Mouse (Mus musculus) hindbrain, embryonic 12.5 days (tissue): ENCODE results near the gene Olfr558. TPM values are rescaled to one million over a fixed set of nuclear protein-coding genes. Genes with fewer than 3 reads are reported as not detected.

ENCODE experiments used
- ATAC-seq: fragments of 200-750 bp; cut with Nextera tagmentation; 2 replicates; pipeline ENCODE4 v1.8.0; 2017; ENCODE audit warnings: moderate TSS enrichment; ENCODE audit not compliant: low FRiP score
- H3K27ac ChIP-seq: fragments of 300-500 bp; sonication (generic); 2 replicates; pipeline ENCODE4 v1.5.1; 2016; ENCODE audit warnings: mild to moderate bottlenecking
- H3K27me3 ChIP-seq: fragments of 300-500 bp; sonication (generic); 2 replicates; pipeline ENCODE4 v1.6.1; 2016; ENCODE audit warnings: mild to moderate bottlenecking
- H3K36me3 ChIP-seq: fragments of 300-500 bp; sonication (generic); 2 replicates; pipeline ENCODE4 v1.6.1; 2016; ENCODE audit warnings: mild to moderate bottlenecking
- H3K4me1 ChIP-seq: fragments of 300-500 bp; sonication (generic); 2 replicates; pipeline ENCODE4 v1.6.1; 2016
- H3K4me2 ChIP-seq: fragments of 300-500 bp; sonication (generic); replicated peaks from 2 replicates; pipeline ENCODE4 v1.6.1; 2016; ENCODE audit warnings: mild to moderate bottlenecking
- H3K4me3 ChIP-seq: fragments of 300-500 bp; sonication (generic); 2 replicates; pipeline ENCODE4 v1.5.1; 2016; ENCODE audit warnings: mild to moderate bottlenecking
- H3K9ac ChIP-seq: fragments of 300-500 bp; sonication (generic); 2 replicates; pipeline ENCODE4 v1.6.1; 2016; ENCODE audit warnings: mild to moderate bottlenecking, moderate library complexity
- H3K9me3 ChIP-seq: fragments of 300-500 bp; sonication (generic); replicated peaks from 2 replicates; pipeline ENCODE4 v1.6.1; 2016; ENCODE audit warnings: mild to moderate bottlenecking
- WGBS: fragments of 180-500 bp; shearing (Covaris S2); methylation state at CpG from one replicate; pipeline ENCODE4 v1.1.7; 2016; 5-methylcytosine and 5-hydroxymethylcytosine counted together
- polyA plus RNA-seq: library from polyadenylated mRNA; unstranded; fragments of >200 nt; fragmentation: Nextera tagmentation; extraction: Ambion mirVana; gene quantifications from 2 replicates; pipeline ENCODE4 v1.2.1, GENCODE M21; 2016

The Olfr558 gene
- polyA plus RNA-seq, result 0.18 and 0.48 TPM in 2 replicates

DNA sequence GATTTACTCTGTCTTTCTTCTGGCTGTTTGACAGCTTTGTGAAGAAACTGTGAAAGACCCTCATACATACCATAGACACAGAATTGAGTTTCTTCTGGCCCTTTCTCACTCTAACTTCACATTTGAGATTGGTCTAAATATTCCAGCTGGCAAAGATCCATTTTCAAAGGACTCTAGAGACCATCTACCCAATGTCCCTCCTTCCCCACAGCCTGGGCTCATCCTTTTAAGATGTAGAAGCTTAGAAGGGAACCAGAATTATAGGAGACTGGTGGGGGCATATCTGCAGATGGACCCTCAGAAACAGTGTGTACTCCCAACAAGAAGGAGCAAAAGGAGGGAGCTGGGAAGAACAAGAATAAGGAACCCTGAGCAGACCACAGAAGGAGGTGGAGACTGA lies at the start of gene Olfr558:
Olfr558 (plus strand) TSS at position 301 of the 400 bp plus-strand sequence.
- no peak for ATAC-seq
- no peak within 1 kb of the TSS for H3K27ac ChIP-seq
- no peaks in the 10 kb centered on the region for H3K4me1 ChIP-seq
- no peak within 1 kb of the TSS for H3K4me2 ChIP-seq
- no peak within 1 kb of the TSS for H3K4me3 ChIP-seq
- H3K9ac ChIP-seq, result no peak within 1 kb of the TSS
- no peaks in the 10 kb centered on the region for H3K36me3 ChIP-seq
- no peaks in the 10 kb centered on the region for H3K9me3 ChIP-seq
- H3K27me3 ChIP-seq, result no peaks in the 10 kb centered on the region

DNA sequence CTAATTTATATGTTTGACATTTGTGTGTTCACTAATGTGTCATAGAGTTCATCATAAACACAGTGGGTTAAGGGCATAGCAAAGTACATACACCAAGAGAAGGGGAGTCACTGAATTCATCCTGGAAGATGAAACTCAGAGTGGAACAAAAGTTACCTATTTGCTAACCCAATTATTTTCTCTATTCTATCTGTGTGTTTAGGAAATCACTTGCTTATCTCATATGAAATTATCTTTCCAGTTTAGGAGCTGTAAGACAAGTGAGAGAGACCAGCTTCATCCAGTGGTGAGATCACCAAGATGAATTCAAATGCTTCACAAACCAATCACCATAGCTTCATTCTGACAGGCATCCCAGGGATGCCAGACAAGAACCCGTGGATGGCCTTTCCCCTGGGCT lies 43.5 kb upstream of the Olfr558 start, which contains the start of gene Olfr555:
Olfr555 (plus strand) TSS at position 301 of the 400 bp plus-strand sequence.
- Histone ChIP-seq H3K4me3 (no peak within 1 kb of the TSS), H3K4me1 (no peaks in the 10 kb centered on the region), H3K4me2 (no peak within 1 kb of the TSS), H3K27me3 (no peaks in the 10 kb centered on the region), H3K9me3 (no peaks in the 10 kb centered on the region), H3K36me3 (no peaks in the 10 kb centered on the region), H3K27ac (no peak within 1 kb of the TSS), H3K9ac (no peak within 1 kb of the TSS)
- ATAC-seq, result no peak
- WGBS, result 68% methylated on average over 1 of the region's 1 CpGs

DNA sequence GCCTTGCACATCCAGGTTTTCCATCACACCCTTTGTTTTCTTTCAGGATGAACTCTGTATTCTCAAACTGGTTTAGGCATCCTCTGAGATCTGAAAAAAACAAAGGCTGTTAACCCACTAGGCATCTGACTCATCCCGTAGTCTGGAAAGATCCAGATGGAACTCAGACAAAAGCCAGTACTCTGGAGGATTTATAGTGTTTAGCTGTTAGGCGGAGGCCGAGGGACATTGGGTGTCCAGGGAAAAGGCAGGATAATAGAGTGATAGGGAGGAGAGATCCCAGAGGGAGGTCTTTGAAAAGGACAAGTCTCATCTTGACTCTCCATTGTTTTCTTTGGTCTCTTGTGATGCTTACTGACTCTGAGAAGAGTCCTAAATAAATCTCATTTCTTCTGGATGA lies 37.4 kb upstream of the Olfr558 start, which contains the start of gene Olfr556:
Olfr556 (plus strand) TSS at position 301 of the 400 bp plus-strand sequence.
- H3K27ac ChIP-seq, result no peak within 1 kb of the TSS
- 45% methylated on average over 3 of the region's 3 CpGs for WGBS
- no peaks in the 10 kb centered on the region for H3K9me3 ChIP-seq
- no peaks in the 10 kb centered on the region for H3K27me3 ChIP-seq
- H3K9ac ChIP-seq, result no peak within 1 kb of the TSS
- H3K36me3 ChIP-seq, result no peaks in the 10 kb centered on the region
- H3K4me1 ChIP-seq, result no peaks in the 10 kb centered on the region
- no peak for ATAC-seq
- no peak within 1 kb of the TSS for H3K4me2 ChIP-seq
- H3K4me3 ChIP-seq, result no peak within 1 kb of the TSS

DNA sequence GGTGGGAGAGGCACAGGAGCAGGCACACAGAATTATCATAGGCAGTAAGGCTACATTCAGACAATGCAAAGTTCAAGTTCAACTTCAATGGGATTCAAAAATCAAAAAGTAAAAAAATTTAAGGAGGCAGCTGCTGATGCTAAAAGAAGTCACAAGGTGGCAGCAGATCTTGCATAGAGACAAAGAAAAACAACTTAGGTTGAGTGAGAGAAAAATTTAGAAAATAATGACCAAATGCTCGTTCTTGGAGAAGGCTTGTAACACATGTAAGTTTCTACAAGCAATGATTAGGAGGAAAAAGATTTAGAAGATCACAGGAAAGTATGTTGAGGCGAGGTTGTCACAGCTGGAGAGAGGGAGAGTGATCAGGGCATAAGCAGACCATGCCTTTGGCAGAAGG lies 36.6 kb upstream of the Olfr558 start:
- WGBS, result 37% methylated on average over 2 of the region's 2 CpGs

DNA sequence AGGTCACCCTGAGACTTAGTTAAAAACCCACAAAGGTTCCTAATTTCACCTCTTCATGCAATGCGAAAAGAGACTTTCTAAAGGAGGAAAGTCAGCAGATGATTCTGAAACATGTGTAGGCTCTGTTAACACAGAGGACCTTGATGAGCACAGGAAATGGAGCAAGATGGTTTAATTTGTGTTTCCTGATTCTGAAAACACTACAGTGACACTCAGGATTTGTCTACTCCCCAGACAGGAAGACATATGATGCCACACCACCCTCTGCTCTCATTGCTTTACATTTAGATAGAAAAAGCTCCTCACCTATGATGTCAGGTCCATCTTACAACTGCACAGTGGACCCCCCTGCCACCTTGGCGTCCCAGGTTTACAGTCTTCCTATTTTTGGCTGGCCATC lies 25.8 kb upstream of the Olfr558 start:
- no peaks in the 10 kb centered on the region for H3K9me3 ChIP-seq
- no peak overlapping the region for H3K27ac ChIP-seq
- no peaks in the 10 kb centered on the region for H3K36me3 ChIP-seq
- no peaks in the 10 kb centered on the region for H3K4me1 ChIP-seq
- H3K4me2 ChIP-seq, result no peak overlapping the region
- no peak overlapping the region for H3K9ac ChIP-seq
- 82% methylated on average over 2 of the region's 2 CpGs for WGBS
- H3K4me3 ChIP-seq, result no peak overlapping the region
- ATAC-seq, result no peak
- no peaks in the 10 kb centered on the region for H3K27me3 ChIP-seq

More for the DNA sequence above, 36.6 kb upstream of the Olfr558 start:
- Histone ChIP-seq H3K9me3 (no peaks in the 10 kb centered on the region), H3K27ac (no peak overlapping the region), H3K9ac (no peak overlapping the region), H3K4me2 (no peak overlapping the region), H3K4me1 (no peaks in the 10 kb centered on the region), H3K4me3 (no peak overlapping the region), H3K27me3 (no peaks in the 10 kb centered on the region), H3K36me3 (no peaks in the 10 kb centered on the region)
- ATAC-seq, result no peak

DNA sequence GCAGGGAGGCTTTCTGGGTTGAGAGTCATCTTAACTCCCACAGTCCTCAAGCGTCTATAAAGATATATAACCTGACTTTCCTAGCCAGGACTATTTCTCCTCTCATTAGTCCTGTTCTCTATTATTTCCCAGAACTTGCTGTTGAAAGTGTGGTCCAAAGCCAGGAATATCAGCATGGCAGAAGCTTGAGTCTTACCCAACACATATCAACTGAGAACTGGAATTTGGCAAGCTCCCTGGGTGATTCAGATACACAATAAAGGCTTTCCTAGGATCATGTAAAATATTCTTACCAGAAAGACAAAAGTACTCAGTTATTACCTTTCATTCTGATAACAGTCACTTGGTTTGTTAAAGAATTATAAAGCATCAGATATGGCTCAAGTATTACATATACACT lies 20.1 kb upstream of the Olfr558 start:
- 78% methylated on average over 1 of the region's 1 CpGs for WGBS
- ATAC-seq, result no peak
- no peak overlapping the region for H3K4me3 ChIP-seq
- no peaks in the 10 kb centered on the region for H3K27me3 ChIP-seq
- no peaks in the 10 kb centered on the region for H3K4me1 ChIP-seq
- no peak overlapping the region for H3K4me2 ChIP-seq
- no peaks in the 10 kb centered on the region for H3K36me3 ChIP-seq
- no peak overlapping the region for H3K9ac ChIP-seq
- H3K9me3 ChIP-seq, result no peaks in the 10 kb centered on the region
- no peak overlapping the region for H3K27ac ChIP-seq

DNA sequence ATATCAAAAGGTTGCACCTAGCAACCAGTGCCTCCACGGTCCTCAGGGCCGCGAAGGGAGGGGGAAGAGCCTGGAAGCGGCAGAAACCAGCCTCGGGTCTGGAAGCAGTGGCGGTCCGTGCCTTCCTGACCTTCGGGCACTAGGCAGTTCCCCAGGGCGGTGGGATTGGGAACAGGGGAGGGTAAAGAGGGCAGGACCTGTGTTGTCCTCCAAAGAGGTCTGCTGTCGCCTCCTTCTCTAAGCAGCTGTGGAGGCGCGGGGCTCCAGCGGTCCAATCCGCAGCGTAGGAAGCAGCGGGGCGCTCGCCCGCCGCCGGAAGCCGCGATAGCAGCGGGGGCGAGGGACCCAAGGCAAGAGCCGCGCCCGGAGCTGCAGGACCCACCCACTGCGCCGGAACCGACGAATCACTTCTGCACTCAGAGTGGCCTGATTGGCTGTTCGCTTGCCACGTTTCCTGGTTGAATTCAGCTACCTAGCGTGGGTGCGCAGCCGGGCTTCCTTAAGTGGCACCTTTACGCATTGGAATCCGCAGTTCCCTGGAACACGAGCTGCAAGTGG lies 15.0 kb upstream of the Olfr558 start, which contains the start of gene Trim68:
Trim68 (minus strand) TSS at position 384 of the 558 bp plus-strand sequence.
- Histone ChIP-seq H3K4me1 (no peaks in the 10 kb centered on the region), H3K9me3 (no peaks in the 10 kb centered on the region), H3K27me3 (no peaks in the 10 kb centered on the region), H3K4me2 (peak within 1 kb of the TSS; percentile 64), H3K36me3 (no peaks in the 10 kb centered on the region), H3K27ac (peak within 1 kb of the TSS; percentile 13; the same call in 1 of the 2 replicates), H3K4me3 (peak within 1 kb of the TSS; percentile 53), H3K9ac (peak within 1 kb of the TSS; percentile 63)
- ATAC-seq, result peak; percentile 100
- WGBS, result under 1% methylated on average over 40 of the region's 40 CpGs

DNA sequence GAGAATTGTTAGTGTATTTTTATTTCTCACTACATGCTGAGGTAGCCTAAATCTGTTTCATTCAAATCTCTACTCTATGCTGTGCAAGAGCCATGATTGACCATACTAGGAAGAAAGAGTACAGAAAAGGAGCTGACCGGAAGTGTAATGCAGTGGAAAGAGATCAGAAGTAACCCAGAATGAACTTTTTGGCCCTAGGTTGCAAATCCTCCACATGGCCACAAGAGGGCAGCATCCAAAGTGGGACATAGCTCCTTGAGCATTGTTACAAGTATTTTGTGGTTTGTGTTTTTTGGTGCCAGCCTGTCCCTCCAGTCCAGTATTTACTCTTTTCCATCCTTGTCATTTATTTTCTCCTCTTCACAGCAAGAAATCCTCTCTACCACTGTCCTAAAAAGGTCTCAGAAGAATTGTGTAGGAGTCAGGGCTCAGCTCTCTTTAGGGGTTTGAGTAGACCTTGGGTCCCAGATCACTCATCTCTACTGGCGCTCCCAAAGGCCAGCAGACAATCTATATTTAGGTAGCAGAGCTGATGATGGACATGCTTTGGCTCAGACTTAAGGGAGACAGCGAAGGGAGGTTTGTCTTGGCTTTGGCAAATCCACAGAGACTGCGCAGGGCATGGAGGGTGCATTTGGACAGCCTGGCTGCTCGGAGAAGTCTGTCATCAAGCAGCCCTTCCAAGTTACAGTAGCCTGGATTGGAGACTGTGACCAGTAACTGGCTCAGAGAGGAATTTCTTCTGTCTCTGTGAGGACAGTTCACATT lies 6.5 kb upstream of the Olfr558 start, which contains the start of gene Olfr557:
Olfr557 (plus strand) TSS at position 553 of the 768 bp plus-strand sequence.
- no peak for ATAC-seq
- Histone ChIP-seq H3K9me3 (no peaks in the 10 kb centered on the region), H3K27ac (no peak within 1 kb of the TSS), H3K27me3 (no peaks in the 10 kb centered on the region), H3K4me2 (no peak within 1 kb of the TSS), H3K4me1 (no peaks in the 10 kb centered on the region), H3K4me3 (no peak within 1 kb of the TSS), H3K9ac (no peak within 1 kb of the TSS), H3K36me3 (no peaks in the 10 kb centered on the region)
- WGBS, result 79% methylated on average over 5 of the region's 5 CpGs

DNA sequence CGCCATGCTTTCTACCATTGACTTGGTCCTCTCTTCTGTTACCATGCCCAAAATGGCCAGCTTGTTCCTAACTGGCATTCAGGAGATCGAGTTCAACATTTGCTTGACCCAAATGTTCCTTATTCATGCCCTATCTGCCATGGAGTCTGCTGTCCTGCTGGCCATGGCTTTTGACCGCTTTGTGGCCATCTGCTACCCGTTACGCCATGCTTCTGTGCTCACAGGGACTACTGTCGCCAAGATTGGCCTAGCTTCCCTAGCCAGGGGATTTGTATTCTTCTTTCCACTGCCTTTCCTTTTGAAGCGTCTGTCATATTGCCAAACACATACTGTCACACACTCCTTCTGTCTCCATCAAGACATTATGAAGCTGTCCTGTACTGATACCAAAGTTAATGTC lies 3.6 kb upstream of the Olfr558 start:
- Histone ChIP-seq H3K9me3 (no peaks in the 10 kb centered on the region), H3K36me3 (no peaks in the 10 kb centered on the region), H3K27ac (no peak overlapping the region), H3K4me3 (no peak overlapping the region), H3K9ac (no peak overlapping the region), H3K4me1 (no peaks in the 10 kb centered on the region), H3K4me2 (no peak overlapping the region), H3K27me3 (no peaks in the 10 kb centered on the region)
- no peak for ATAC-seq
- WGBS, result 88% methylated on average over 7 of the region's 7 CpGs

DNA sequence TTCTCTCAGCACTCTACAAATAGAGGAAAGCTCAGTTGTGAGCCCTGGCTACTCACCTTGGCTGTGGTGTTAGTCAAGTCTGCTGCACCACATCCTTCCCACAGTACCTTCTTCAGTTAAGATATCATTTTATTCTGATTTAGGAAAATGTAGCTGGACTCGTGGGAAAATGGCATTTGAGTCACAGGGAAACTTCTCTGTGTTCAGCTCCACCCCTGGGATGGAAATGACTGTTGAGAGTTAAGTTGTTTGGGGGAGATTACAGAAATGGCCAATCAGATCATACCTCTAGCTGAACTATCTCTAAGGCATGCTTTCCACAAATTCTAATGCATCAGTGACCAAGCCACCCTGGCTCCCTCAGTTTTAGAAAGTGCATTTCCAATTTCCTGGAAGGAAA lies 17.0 kb downstream of the Olfr558 start, which contains the start of gene Olfr33:
Olfr33 (minus strand) TSS at position 101 of the 400 bp plus-strand sequence.
- Histone ChIP-seq H3K36me3 (no peaks in the 10 kb centered on the region), H3K9me3 (no peaks in the 10 kb centered on the region), H3K4me2 (no peak within 1 kb of the TSS), H3K9ac (no peak within 1 kb of the TSS), H3K27me3 (no peaks in the 10 kb centered on the region), H3K4me3 (no peak within 1 kb of the TSS), H3K4me1 (no peaks in the 10 kb centered on the region), H3K27ac (no peak within 1 kb of the TSS)
- no peak for ATAC-seq
- WGBS, result 44% methylated on average over 1 of the region's 1 CpGs

DNA sequence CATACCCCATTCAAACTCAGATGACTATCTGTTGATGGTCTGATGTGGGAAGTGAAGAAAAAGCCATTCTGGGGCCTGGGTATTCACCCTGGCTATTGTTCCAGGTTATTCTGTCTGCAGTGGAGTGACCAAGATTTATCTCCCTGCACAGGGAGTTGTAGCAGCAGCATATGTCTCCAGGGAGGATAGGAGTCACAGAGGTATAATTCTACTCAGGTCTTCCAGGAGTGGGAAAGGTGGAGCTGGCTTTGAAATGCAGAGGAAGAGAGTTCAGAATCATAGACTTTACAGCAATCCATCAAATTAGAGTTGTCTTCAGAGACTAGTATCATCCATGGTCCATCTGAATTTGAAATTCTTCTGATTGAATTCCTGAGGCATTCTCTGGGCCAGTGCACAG lies 25.4 kb downstream of the Olfr558 start, which contains the start of gene Olfr559:
Olfr559 (minus strand) TSS at position 101 of the 400 bp plus-strand sequence.
- Histone ChIP-seq H3K27ac (no peak within 1 kb of the TSS), H3K4me1 (no peaks in the 10 kb centered on the region), H3K27me3 (no peaks in the 10 kb centered on the region), H3K4me2 (no peak within 1 kb of the TSS), H3K4me3 (no peak within 1 kb of the TSS), H3K9ac (no peak within 1 kb of the TSS), H3K9me3 (no peaks in the 10 kb centered on the region), H3K36me3 (no peaks in the 10 kb centered on the region)
- no peak for ATAC-seq

DNA sequence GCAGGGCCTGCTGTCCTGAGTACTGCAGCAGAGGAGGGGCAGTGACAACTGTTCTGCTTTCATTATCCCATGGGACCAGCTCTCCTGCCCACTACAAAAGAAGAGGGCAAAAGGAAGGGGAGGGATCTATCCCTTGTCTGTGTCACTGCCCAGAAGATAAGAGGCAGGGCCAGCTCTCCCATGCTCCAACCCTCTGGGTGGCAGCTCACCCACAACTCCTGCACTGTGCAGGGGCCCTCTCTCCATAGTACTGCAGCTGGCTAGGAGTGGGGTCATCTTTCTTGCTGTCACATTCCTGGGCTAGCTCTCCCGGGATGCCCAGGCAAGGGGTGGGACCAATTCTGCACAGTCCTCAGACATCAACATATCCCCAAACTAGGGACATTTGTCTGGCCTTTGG lies 31.8 kb downstream of the Olfr558 start:
- no peak overlapping the region for H3K4me3 ChIP-seq
- H3K9ac ChIP-seq, result no peak overlapping the region
- no peaks in the 10 kb centered on the region for H3K27me3 ChIP-seq
- H3K4me2 ChIP-seq, result no peak overlapping the region
- H3K4me1 ChIP-seq, result no peaks in the 10 kb centered on the region
- ATAC-seq, result no peak; the same call in 1 of the 2 replicates
- H3K27ac ChIP-seq, result no peak overlapping the region
- WGBS, result 73% methylated on average over 1 of the region's 1 CpGs
- H3K36me3 ChIP-seq, result no peaks in the 10 kb centered on the region
- no peaks in the 10 kb centered on the region for H3K9me3 ChIP-seq
